Mouse (Mus musculus): ENCODE measurements at regions not wholly inside any gene's neighbourhood (a gene's known extent, or its start where the extent isn't known, plus 50 kb on each side); places are given as distances from the start of the nearest gene placed in this dataset.

DNA sequence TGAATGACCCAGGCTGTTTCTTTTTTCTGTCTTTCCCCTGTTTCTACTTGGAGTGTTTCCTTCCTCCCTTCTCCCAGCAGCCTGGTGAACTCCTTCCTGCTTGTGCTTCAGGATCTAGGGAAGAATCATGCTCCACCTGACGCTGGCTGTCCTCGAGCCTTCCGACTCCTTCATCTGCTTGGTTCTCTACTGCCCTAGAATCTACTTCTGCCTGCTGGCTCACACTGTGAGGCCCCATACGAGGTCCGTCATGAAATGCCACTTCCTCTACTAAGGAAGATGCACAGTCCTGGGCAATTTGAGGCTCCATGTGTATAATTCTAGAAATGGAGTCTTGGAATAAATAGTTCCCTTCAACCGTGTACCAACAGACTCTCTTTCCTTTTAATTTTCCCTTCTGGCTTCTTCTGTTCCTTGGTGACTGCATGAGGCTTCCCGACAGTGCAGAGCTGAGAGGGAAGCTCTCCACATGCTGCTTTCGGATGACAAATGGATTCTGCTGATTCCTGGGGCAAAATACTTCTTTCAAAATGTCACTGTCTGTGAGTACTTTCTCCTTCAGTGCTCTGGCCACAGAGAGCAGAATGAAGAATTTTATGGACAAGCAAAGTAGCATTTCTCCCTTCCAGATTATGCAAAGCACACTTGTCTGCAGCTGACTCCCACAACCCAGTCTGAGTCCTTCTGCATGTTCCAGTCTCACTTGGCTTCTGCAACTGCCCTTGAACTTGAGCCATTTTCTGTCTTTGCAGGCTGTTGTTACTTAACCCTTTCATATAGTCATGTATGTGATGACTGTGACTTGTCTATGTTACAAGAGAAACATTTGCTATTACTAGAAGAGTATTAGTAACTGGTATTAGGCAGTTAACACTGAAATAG is 341.1 kb upstream of the Kif2a start:
- Histone ChIP-seq H3K27ac (ENCODE audit: insufficient read depth, low read length) (no peak overlapping the region), H3K4me3 (ENCODE audit: insufficient read depth, low read length) (no peak overlapping the region), H3K4me1 (ENCODE audit: control insufficient read depth, insufficient read depth, low read length) (no peaks in the 10 kb centered on the region; the same call in 1 of the 2 replicates)
- TF ChIP-seq CTCF (IDR thresholded peaks at IDR 0.05; ENCODE audit: extremely low read depth, insufficient read depth, low read length) (no peak), POLR2A (IDR thresholded peaks at IDR 0.05; ENCODE audit: extremely low read depth, insufficient read depth, low read length) (no peak)

DNA sequence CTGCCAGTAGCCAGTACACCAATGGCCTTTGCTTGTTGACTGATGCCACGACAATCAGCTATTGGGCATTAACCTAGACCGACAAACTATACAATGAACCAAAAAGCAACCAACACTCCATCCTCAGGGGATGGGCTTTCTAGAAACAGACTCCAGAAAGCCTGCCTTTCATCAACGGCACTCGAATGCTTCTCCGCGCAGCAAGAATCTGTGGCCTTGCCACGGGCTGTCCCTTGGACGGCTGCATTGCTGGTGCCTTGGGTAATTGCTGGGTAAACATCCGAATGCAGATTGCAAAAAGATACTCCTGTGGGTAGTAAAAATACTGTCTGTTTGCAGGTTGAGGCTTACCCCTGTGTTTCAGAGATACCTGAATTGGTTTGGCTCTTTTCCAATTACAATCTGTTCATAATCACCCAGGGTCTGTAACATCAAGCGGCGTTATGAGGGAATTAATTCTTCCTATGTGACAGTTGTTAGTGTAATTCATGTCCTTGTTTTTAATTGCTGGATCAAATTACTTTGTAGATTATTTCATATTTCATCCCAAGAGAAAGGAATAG is 319.0 kb upstream of the Kif2a start:
- H3K27ac ChIP-seq (ENCODE audit: insufficient read depth, low read length) = no peak overlapping the region
- no peak overlapping the region for H3K4me3 ChIP-seq (ENCODE audit: insufficient read depth, low read length)
- TF ChIP-seq CTCF (IDR thresholded peaks at IDR 0.05; ENCODE audit: extremely low read depth, insufficient read depth, low read length) = no peak
- no peak for TF ChIP-seq POLR2A (IDR thresholded peaks at IDR 0.05; ENCODE audit: extremely low read depth, insufficient read depth, low read length)
- no peaks in the 10 kb centered on the region for H3K4me1 ChIP-seq (ENCODE audit: control insufficient read depth, insufficient read depth, low read length)

DNA sequence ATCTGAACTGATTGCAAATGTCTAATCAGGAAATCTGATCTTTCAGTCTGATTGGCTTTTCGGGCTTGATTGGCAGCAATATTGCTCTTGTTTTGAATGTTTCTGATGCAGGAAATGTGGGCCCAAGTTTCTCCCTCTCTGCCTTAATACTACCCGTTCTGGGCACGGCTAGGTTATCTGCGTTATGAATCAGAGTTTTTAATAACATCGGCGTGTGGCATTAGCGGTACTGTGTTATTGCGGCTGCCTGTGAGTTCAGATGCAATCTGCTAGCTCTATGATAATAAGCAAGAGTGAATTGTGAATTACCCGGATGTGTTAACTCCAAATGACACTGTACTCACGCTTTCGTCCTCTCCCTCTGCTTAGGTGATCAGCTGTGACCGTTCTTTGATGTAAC is 316.2 kb upstream of the Kif2a start:
- Histone ChIP-seq H3K27ac (ENCODE audit: insufficient read depth, low read length) (no peak overlapping the region), H3K4me1 (ENCODE audit: control insufficient read depth, insufficient read depth, low read length) (no peaks in the 10 kb centered on the region), H3K4me3 (ENCODE audit: insufficient read depth, low read length) (no peak overlapping the region)
- TF ChIP-seq CTCF (IDR thresholded peaks at IDR 0.05; ENCODE audit: extremely low read depth, insufficient read depth, low read length) (no peak), POLR2A (IDR thresholded peaks at IDR 0.05; ENCODE audit: extremely low read depth, insufficient read depth, low read length) (no peak)

DNA sequence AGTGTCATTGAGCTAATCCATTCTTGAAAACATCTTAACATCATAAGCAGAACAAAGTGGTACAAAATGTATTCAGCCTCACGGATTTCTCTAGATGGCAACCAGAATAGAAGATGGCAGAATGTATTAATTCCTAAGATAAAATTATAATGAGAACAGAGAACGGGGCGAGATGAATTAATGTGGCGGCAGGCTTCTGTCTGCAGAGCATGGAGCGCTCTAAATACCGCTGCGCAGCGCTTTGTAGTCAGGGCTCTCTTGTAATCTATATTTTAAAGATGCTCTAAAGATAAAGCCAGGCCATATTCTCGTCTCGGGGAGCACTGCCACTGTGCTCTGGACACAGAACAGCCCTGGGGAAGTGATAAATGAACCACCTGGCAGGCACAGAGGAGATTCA is 315.2 kb upstream of the Kif2a start:
- H3K4me1 ChIP-seq (ENCODE audit: control insufficient read depth, insufficient read depth, low read length) = no peaks in the 10 kb centered on the region
- TF ChIP-seq POLR2A (IDR thresholded peaks at IDR 0.05; ENCODE audit: extremely low read depth, insufficient read depth, low read length) (no peak), CTCF (IDR thresholded peaks at IDR 0.05; ENCODE audit: extremely low read depth, insufficient read depth, low read length) (no peak)
- no peak overlapping the region for H3K4me3 ChIP-seq (ENCODE audit: insufficient read depth, low read length)
- no peak overlapping the region for H3K27ac ChIP-seq (ENCODE audit: insufficient read depth, low read length)

DNA sequence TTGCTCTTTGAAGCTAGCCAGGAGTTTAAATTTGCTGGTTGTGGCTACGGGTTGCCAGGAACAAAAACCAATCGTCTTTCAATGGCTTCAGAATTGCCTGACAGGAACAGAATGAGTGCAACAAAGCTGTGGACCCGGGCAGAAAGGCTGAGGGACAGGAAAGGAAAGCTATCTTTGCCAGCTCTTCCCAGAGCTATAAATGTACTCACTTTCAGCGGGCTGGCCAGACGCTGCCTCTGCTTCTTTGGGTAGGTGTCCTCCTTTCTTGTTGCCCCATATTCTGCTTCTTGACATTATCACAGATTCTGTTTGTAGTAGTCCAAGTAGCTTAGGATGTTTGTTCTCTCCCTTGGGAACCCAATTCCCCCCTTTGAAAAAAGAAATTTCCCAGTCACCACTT is 307.4 kb upstream of the Kif2a start:
- Histone ChIP-seq H3K4me1 (ENCODE audit: control insufficient read depth, insufficient read depth, low read length) (no peaks in the 10 kb centered on the region), H3K27ac (ENCODE audit: insufficient read depth, low read length) (no peak overlapping the region), H3K4me3 (ENCODE audit: insufficient read depth, low read length) (no peak overlapping the region)
- TF ChIP-seq POLR2A (IDR thresholded peaks at IDR 0.05; ENCODE audit: extremely low read depth, insufficient read depth, low read length) = no peak
- no peak for TF ChIP-seq CTCF (IDR thresholded peaks at IDR 0.05; ENCODE audit: extremely low read depth, insufficient read depth, low read length)

DNA sequence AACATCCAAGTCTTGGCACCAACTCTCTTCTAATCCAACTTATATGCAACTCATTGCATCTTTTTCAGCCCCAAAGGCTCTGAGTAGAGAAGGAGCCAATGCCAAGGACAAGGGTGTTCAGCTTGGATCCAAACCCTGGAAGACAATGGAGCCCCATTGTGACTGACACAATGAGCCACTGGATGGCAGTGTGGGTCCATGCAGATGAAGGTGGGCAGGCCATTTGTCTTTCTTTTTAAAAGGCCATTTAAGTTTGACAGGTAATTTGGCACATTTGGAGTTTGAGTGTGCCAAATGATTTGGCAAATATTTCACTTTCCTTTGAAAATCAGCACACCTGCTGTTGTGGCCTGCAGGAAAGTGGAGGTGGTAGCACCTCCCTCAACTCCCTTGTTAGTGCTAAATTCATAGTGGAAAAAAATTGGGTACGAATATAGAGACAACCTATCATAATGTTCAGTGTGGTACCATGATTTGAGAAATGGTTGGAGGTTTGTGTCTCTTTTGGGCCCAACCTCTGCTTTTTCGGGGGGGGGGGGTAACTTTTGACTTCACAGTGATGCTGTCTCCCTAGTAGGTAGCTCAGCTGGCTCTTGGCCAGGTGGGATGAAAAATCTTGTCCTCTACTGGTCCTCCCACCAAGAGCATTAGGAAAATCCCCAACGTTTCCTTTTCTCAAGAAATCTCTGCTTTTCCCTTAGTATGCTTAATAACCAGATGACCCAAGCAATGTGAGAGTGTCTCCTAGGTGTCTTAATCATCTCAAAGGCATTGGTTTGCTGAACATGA is 304.0 kb upstream of the Kif2a start:
- no peak for TF ChIP-seq POLR2A (IDR thresholded peaks at IDR 0.05; ENCODE audit: extremely low read depth, insufficient read depth, low read length)
- TF ChIP-seq CTCF (IDR thresholded peaks at IDR 0.05; ENCODE audit: extremely low read depth, insufficient read depth, low read length) = peak; percentile 94
- Histone ChIP-seq H3K27ac (ENCODE audit: insufficient read depth, low read length) (no peak overlapping the region), H3K4me1 (ENCODE audit: control insufficient read depth, insufficient read depth, low read length) (no peaks in the 10 kb centered on the region), H3K4me3 (ENCODE audit: insufficient read depth, low read length) (no peak overlapping the region)

DNA sequence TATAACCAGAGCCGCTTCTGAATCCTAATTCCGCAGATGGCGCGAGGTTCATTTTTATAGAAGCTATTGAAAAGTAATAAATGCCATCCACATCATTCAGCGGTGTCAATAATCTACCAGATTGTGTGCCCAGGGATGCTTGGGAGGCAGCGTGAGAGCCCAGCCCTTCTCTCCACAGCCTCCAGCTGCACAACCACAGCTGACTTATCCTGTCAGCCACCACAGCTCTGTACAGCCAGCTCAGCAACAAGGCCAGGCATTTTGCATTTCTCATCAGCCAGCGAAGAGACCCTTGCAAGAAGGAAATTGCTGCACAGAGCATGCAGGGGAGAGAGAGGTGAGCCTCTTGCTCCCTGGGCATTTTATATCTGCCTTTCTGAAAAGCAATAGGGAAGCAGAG is 292.8 kb upstream of the Kif2a start:
- Histone ChIP-seq H3K4me3 (ENCODE audit: insufficient read depth, low read length) (no peak overlapping the region), H3K4me1 (ENCODE audit: control insufficient read depth, insufficient read depth, low read length) (no peaks in the 10 kb centered on the region), H3K27ac (ENCODE audit: insufficient read depth, low read length) (no peak overlapping the region)
- no peak for TF ChIP-seq POLR2A (IDR thresholded peaks at IDR 0.05; ENCODE audit: extremely low read depth, insufficient read depth, low read length)
- no peak for TF ChIP-seq CTCF (IDR thresholded peaks at IDR 0.05; ENCODE audit: extremely low read depth, insufficient read depth, low read length)

DNA sequence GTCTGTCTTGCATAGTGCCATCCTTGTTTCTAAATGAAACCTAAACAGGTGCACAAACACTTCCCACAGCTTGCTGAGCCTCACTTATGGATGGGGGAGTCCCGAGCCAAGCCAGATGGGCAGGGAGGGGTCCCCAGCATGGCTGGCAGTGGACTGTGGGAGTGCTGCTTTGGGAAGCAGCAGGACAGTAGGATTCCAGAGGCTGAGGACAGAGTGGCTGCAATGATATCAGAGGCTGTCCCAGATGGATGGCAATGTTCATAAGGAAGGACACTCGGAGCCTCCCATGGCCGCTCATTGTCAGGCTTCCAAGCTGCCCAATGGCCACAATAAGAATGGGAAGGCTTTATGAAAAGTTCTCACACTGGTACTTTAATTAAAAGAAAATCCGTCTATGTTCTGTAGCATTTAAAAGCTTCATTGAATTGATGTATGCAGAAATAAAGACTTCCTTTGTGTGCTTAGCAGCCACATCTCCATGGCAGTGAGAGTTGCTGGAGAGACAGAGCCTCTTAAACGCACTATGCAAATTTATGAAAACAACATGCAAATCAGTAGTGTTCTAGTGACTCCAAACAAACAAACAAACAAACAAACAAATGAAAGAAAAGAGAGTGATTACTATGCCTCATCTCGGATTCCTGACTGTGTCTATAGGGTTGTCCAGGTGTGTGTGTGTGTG is 287.2 kb upstream of the Kif2a start:
- H3K27ac ChIP-seq (ENCODE audit: insufficient read depth, low read length) = no peak overlapping the region
- no peaks in the 10 kb centered on the region for H3K4me1 ChIP-seq (ENCODE audit: control insufficient read depth, insufficient read depth, low read length)
- TF ChIP-seq CTCF (IDR thresholded peaks at IDR 0.05; ENCODE audit: extremely low read depth, insufficient read depth, low read length) (no peak), POLR2A (IDR thresholded peaks at IDR 0.05; ENCODE audit: extremely low read depth, insufficient read depth, low read length) (no peak)
- no peak overlapping the region for H3K4me3 ChIP-seq (ENCODE audit: insufficient read depth, low read length)

DNA sequence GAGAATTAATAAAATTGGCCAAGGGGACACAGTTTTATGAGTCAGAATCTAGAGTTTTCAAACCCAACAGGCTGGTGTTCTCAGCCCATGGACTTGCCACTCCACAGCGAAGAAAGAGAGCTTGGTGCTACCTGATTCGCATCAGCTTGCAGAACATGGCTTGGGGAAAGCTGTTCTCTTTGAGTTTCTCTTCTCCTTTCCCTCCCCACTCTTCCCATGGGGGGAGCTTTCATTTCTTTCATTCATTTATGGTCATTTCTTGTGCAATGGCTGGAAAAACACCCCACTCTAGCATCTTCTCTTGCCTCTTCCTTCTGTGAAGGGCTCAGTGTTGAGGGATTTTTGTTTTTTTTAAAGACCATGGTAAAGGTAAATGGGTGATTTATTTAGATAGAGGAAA is 286.5 kb upstream of the Kif2a start:
- Histone ChIP-seq H3K4me3 (ENCODE audit: insufficient read depth, low read length) (no peak overlapping the region), H3K27ac (ENCODE audit: insufficient read depth, low read length) (no peak overlapping the region), H3K4me1 (ENCODE audit: control insufficient read depth, insufficient read depth, low read length) (no peaks in the 10 kb centered on the region)
- TF ChIP-seq CTCF (IDR thresholded peaks at IDR 0.05; ENCODE audit: extremely low read depth, insufficient read depth, low read length) (no peak), POLR2A (IDR thresholded peaks at IDR 0.05; ENCODE audit: extremely low read depth, insufficient read depth, low read length) (no peak)

All from cortical plate, adult 2 months (tissue).